Mouse (Mus musculus): ENCODE data around the gene Myrfl. TPM values are rescaled to one million over a fixed set of nuclear protein-coding genes. Genes with fewer than 3 reads are reported as not detected.

Gene Myrfl
- 0.14 TPM for polyA plus RNA-seq (2014; fragmentation: Illumina TruSeq; extraction: RNeasy Lipid Tissue Mini Kit (QIAGEN cat#74804))

GRCm38 (mm10) chr10:116896336-116897177 lies at the start of gene Myrfl:
Gene Myrfl, minus strand, starts transcription at chr10:116896919.

Other genes with a start within 250 kb of the Myrfl start
- 13.4 TPM for gene Rab3ip, start 53.9 kb upstream of the Myrfl start, polyA plus RNA-seq (2014; fragmentation: Illumina TruSeq; extraction: RNeasy Lipid Tissue Mini Kit (QIAGEN cat#74804))
- gene Gm10271, start 75.7 kb upstream of the Myrfl start, polyA plus RNA-seq (2014; fragmentation: Illumina TruSeq; extraction: RNeasy Lipid Tissue Mini Kit (QIAGEN cat#74804)), result not detected
- gene Best3, start 89.4 kb upstream of the Myrfl start, polyA plus RNA-seq (2014; fragmentation: Illumina TruSeq; extraction: RNeasy Lipid Tissue Mini Kit (QIAGEN cat#74804)), result not detected
- gene Lrrc10, start 148.4 kb upstream of the Myrfl start, polyA plus RNA-seq (2014; fragmentation: Illumina TruSeq; extraction: RNeasy Lipid Tissue Mini Kit (QIAGEN cat#74804)), result not detected
- gene Cct2, start 166.9 kb upstream of the Myrfl start, polyA plus RNA-seq (2014; fragmentation: Illumina TruSeq; extraction: RNeasy Lipid Tissue Mini Kit (QIAGEN cat#74804)), result 381 TPM

All from ovary, adult 10 weeks (tissue).